Mouse (Mus musculus) duodenum, adult 2 months (tissue): ENCODE measurements around the gene Rftn1. TPM values are rescaled to one million over a fixed set of nuclear protein-coding genes. Genes with fewer than 3 reads are reported as not detected.

ENCODE experiments used
- polyA plus RNA-seq: library from polyadenylated mRNA; depleted of rRNA; stranded (reverse); fragments of >200 nt; gene quantifications from 2 replicates; pipeline ENCODE4 v1.2.3, GENCODE M21; 2012; ENCODE audit warnings: low replicate concordance; rRNA removed

Gene Rftn1
- polyA plus RNA-seq, result 13.9 and 21.0 TPM in 2 replicates

GRCm38 (mm10) chr17:50190131-50191015 lies at the start of gene Rftn1:
Rftn1 (minus strand) TSS chr17:50190674.

Other genes with a start within 250 kb of the Rftn1 start
- gene Dazl, start 103.0 kb upstream of the Rftn1 start, polyA plus RNA-seq, result not detected in 2 replicates